Mouse (Mus musculus): ENCODE measurements at regions not wholly inside any gene's neighbourhood (a gene's known extent, or its start where the extent isn't known, plus 50 kb on each side); places are given as distances from the start of the nearest gene placed in this dataset.
A peak's percentile ranks its signal among the peaks of the same experiment; 100 is the strongest.

DNA sequence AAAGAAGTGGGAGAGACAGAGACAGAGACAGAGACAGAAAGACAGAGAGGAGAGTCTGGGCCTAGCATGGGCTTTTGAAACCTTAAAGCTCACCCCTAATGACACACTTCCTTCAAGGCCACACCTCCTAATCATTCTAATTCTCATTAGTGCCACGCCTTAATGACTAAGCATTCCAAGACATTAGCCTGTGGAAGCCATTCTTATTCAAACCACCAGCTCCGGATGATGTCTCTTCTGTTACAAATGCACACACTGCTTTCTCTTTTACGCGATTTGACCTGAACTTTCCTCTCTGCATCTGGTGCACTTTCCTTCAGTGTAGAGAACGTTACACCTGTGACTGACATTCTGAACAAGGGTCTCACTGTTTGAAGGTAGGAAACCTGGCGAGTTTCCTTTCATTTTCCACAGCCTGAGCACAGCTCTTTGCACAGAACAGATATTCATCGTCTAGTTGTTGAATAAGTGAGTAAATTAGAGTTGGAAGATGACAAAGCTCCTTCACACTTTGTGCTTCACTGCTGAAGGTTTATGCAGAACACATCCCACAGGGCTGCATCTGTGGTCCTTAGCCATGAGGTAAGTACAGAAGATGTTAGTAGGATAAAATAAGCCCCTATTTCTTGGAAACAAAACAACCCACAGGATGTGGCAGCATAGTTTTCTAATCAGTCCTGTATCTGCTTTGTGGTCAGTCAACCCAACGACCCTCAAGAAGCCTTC, 116.8 kb downstream of the Faxc start:
- no peaks in the 10 kb centered on the region for H3K36me3 ChIP-seq
- no peaks in the 10 kb centered on the region for H3K4me1 ChIP-seq
- no peak overlapping the region for H3K4me2 ChIP-seq (replicated peaks)
- no peak overlapping the region for H3K4me3 ChIP-seq
- H3K9me3 ChIP-seq, result no peaks in the 10 kb centered on the region
- ATAC-seq (ENCODE audit: low FRiP score, low read depth), result no peak
- H3K9ac ChIP-seq, result no peak overlapping the region
- H3K27ac ChIP-seq, result no peak overlapping the region
- H3K27me3 ChIP-seq, result no peaks in the 10 kb centered on the region
- 64% methylated on average over 8 of the region's 8 CpGs for WGBS

DNA sequence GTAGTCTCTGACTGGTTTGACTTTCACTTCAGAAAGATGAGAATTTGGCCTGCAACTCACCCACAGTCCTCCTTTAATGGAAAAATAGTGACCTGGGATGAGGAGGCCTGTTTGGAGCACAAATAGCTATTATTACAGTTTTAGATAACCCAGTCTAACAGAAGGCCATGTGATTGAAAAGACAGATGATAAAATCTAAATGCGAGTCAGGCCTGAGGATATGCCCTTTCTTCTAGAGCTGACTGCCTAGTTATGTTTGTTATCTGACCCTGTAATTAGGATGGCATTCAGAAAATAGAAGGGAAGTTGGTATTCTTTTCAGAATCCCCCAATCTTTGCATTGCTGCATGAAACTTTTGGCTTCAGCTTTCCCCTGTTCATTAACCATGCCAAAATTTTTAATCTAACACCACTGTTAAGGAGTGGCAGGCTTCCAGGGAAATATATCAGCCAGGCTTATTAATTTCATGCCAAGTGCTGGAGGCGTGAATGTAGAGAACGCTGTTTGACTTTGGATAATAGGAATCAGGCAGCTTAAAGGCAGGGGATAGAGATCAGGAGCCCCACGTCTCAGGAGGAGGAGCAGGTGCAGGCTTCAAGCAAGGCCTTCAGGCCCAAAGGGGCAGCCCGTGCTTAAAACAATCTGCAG, 135.8 kb downstream of the Faxc start:
- H3K4me3 ChIP-seq, result no peak overlapping the region
- H3K36me3 ChIP-seq, result no peaks in the 10 kb centered on the region
- WGBS, result 48% methylated on average over 5 of the region's 5 CpGs
- H3K27me3 ChIP-seq, result no peaks in the 10 kb centered on the region
- no peak overlapping the region for H3K27ac ChIP-seq
- H3K9me3 ChIP-seq, result no peaks in the 10 kb centered on the region
- 0 out of 2 replicates have a peak, but pooled peaks cover 10% of the 10 kb centered on the region for H3K4me1 ChIP-seq
- H3K9ac ChIP-seq, result no peak overlapping the region
- H3K4me2 ChIP-seq (replicated peaks), result no peak overlapping the region
- ATAC-seq (ENCODE audit: low FRiP score, low read depth), result no peak

DNA sequence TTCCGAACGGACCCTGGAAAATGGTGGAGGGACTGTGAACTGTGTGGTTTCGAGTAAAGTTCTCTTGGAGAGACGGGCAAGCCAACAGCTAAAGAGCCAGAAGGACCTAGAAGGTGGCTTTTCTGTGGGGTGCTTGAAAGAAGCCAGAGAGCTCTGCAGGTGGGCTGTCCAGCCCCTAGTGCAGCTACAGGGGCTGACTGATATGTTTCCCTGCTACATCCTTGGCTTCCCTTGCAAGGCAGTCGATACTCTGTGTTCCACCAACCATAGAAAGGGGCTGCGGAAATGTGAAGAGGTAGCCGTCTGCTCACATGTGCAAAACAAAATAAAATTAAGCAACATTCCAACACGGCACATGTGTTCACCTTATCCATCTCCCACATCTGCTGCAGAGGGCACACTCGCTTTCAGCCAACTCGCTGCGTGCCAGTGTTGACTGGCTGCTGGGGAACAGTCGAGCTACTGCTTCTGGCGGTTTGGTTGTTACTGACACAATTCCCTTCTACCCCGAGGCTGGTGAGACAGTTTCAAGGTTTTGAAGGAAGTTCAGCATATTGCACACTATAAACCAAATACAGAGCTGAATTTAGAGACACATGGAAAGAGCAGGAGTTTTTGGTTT, 136.7 kb downstream of the Faxc start:
- Histone ChIP-seq H3K27ac (no peak overlapping the region; the same call in 1 of the 2 replicates), H3K4me2 (replicated peaks) (no peak overlapping the region), H3K9ac (no peak overlapping the region), H3K4me3 (no peak overlapping the region), H3K36me3 (no peaks in the 10 kb centered on the region), H3K4me1 (0 out of 2 replicates have a peak, but pooled peaks cover 10% of the 10 kb centered on the region), H3K9me3 (no peaks in the 10 kb centered on the region), H3K27me3 (no peaks in the 10 kb centered on the region)
- WGBS, result 55% methylated on average over 14 of the region's 14 CpGs
- no peak for ATAC-seq (ENCODE audit: low FRiP score, low read depth)

DNA sequence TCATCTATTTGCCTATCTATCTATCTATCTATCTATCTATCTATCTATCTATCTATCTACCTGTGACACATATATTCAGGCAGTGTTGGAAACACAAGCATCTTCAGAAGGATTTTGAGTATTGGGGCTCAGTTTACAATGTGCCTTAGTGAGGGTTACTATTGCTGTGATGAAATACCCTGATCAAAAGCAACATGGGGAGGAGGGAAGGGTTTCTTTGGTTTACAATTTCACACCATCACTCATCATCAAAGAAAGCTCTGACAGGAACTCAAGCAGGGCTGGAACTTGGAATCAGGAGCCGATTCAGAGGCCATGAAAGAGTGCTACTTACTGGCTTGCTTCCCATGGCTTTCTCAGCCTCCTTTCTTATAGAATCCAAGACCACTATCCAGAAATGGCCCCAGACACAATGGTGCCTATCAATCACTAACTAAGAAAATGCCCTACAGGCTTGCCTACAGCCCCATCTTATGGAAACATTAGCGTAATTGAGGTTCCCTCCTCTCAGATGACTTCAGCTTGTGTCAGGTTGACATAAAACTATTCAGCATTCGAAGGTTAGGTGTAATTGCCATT, 157.2 kb downstream of the Faxc start:
- Histone ChIP-seq H3K27me3 (no peaks in the 10 kb centered on the region), H3K27ac (no peak overlapping the region), H3K4me2 (replicated peaks) (no peak overlapping the region), H3K4me1 (peaks cover 14% of the 10 kb centered on the region; the same call in 1 of the 2 replicates), H3K4me3 (no peak overlapping the region), H3K9me3 (peaks cover 3% of the 10 kb centered on the region), H3K9ac (no peak overlapping the region), H3K36me3 (no peaks in the 10 kb centered on the region)
- no peak for ATAC-seq (ENCODE audit: low FRiP score, low read depth)
- 34% methylated on average over 3 of the region's 3 CpGs for WGBS

DNA sequence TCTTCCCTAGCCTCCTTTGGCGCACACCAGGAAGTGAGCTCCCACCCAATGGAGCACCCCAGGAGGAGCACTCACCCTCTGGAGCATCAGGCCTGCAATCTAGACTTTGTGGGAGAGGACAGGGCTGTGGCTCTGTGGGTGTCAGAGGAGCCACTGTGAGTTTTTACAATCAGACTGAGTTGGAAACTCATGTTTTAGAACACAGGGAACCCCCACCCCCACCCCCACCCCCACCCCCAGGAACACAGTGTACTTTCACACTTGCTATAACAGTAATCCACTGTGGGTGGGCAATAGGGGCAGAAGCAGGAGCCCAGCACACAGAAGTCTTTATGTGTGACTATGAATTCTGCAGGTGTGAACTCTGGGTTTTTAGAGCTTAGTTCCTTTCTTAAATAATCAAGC, 158.5 kb downstream of the Faxc start:
- H3K9ac ChIP-seq, result no peak overlapping the region
- 100% methylated on average over 1 of the region's 1 CpGs for WGBS
- no peaks in the 10 kb centered on the region for H3K9me3 ChIP-seq
- peak; percentile 72; the same call in 1 of the 2 replicates for ATAC-seq (ENCODE audit: low FRiP score, low read depth)
- peak overlapping the region; percentile 65; the same call in 1 of the 2 replicates for H3K27ac ChIP-seq
- no peaks in the 10 kb centered on the region for H3K36me3 ChIP-seq
- H3K4me3 ChIP-seq, result no peak overlapping the region
- H3K4me1 ChIP-seq, result peaks cover 14% of the 10 kb centered on the region; the same call in 1 of the 2 replicates
- H3K27me3 ChIP-seq, result no peaks in the 10 kb centered on the region
- H3K4me2 ChIP-seq (replicated peaks), result no peak overlapping the region

DNA sequence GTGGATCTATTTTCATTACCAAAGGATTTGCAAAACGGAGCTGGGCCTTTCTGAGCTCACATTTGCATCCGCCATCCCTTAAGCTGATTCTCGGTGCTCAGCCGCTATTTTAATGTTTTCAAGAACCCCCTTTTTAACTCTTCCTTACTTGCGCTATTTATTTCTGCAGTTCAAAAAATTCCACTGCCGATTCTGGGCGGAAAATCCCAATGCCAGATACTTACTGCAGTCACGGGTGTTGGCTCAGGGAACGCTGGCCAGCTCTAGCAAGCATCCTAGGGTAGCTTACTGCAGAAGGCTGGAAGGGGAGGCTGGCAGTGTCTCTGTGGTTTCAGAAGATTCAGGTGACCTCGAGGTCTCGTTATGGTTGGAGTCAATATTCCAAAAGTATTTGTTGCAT, 159.4 kb downstream of the Faxc start:
- Histone ChIP-seq H3K36me3 (no peaks in the 10 kb centered on the region), H3K4me3 (no peak overlapping the region), H3K4me2 (replicated peaks) (no peak overlapping the region), H3K9me3 (no peaks in the 10 kb centered on the region), H3K27me3 (no peaks in the 10 kb centered on the region), H3K9ac (no peak overlapping the region), H3K4me1 (peaks cover 21% of the 10 kb centered on the region), H3K27ac (peak overlapping the region; percentile 77)
- 54% methylated on average over 11 of the region's 11 CpGs for WGBS
- no peak for ATAC-seq (ENCODE audit: low FRiP score, low read depth)

DNA sequence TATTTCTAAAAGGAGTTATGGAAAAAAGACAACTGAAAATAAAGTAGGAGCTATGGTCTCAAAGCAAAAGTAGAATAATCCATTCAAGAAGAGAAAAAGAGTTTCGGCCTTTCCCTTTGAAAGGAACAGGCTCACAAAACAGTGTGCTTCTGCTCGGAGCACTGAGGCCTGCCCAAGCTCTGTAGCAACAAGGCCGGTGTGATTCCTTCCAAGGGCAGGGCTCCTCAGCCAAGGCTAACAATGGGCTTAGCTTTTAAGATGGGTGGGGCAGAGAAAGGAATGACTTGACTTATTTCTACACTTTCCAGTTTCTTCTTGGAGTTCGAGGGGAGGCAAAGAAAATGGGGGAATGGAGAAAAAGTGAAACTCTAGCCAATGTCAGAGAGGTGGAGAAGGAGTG, 161.4 kb downstream of the Faxc start:
- no peak for ATAC-seq (ENCODE audit: low FRiP score, low read depth)
- Histone ChIP-seq H3K36me3 (no peaks in the 10 kb centered on the region), H3K27ac (no peak overlapping the region), H3K27me3 (no peaks in the 10 kb centered on the region), H3K9ac (no peak overlapping the region), H3K4me2 (replicated peaks) (no peak overlapping the region), H3K9me3 (no peaks in the 10 kb centered on the region), H3K4me1 (peaks cover 31% of the 10 kb centered on the region), H3K4me3 (no peak overlapping the region)
- WGBS, result 85% methylated on average over 4 of the region's 4 CpGs

DNA sequence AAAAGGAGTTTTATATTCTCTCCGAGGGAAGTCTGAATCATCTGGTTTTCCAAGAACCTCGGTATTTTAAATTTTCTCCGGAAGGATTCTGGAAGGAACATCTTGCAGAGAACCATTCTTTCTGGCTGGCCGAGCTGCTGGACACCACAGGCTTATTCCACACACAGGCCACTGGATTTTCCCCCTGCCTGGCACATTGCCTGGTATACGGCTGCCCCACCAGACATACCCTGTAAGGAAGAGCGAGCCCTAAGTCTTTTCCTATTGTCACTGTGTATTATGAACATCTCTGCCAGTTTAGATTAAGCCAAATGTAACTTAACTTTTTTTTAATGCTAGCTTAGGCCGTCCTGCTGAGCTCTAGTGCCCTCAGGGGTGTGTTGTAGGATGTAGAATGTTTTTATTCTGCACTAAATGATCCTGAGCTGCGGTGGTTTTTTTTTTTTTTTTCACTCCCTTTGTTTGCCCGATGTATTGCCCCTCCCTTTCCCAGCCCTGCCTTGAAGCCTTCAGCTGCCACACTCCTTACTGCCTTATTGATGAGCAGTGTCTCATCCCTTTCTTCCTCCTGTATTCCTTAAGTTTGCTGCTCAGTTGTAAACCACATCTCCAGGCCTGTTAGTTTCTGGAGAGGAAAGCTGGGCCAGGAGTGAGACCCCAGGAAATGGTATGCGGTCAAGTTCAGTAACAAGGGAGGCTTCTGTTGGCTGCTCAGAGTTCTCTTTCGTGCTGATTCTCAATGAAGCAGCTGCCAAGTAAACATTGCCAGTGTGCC, 164.3 kb downstream of the Faxc start:
- Histone ChIP-seq H3K9ac (no peak overlapping the region; the same call in 1 of the 2 replicates), H3K4me2 (replicated peaks) (no peak overlapping the region), H3K4me3 (no peak overlapping the region), H3K4me1 (peaks cover 17% of the 10 kb centered on the region), H3K36me3 (no peaks in the 10 kb centered on the region), H3K27ac (peak overlapping the region; percentile 52; the same call in 1 of the 2 replicates), H3K27me3 (no peaks in the 10 kb centered on the region), H3K9me3 (no peaks in the 10 kb centered on the region)
- WGBS, result 40% methylated on average over 11 of the region's 11 CpGs
- ATAC-seq (ENCODE audit: low FRiP score, low read depth), result no peak

DNA sequence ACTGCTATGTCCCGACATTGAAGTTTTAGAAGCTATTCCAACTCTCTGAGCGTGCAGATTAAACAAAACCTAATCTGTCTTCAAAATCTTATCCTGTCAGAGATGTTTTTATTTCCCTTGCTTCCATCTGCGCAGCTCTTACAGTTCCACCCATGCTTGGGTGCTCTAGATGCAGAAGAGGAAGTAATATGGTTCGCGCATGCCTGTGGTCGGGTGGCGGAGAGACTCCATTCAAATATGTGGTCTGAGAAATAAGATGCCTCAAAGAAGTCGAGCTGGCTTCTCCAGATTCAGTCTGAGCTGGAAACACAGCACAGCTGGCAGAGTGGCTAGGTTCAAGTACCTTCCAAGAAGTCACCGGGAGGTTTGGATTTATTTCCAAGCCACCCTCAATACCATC, 167.5 kb downstream of the Faxc start:
- Histone ChIP-seq H3K9me3 (no peaks in the 10 kb centered on the region), H3K9ac (no peak overlapping the region), H3K36me3 (no peaks in the 10 kb centered on the region), H3K4me1 (peaks cover 17% of the 10 kb centered on the region), H3K4me2 (replicated peaks) (no peak overlapping the region), H3K4me3 (no peak overlapping the region), H3K27ac (no peak overlapping the region), H3K27me3 (no peaks in the 10 kb centered on the region)
- WGBS, result 89% methylated on average over 9 of the region's 9 CpGs
- no peak for ATAC-seq (ENCODE audit: low FRiP score, low read depth)

DNA sequence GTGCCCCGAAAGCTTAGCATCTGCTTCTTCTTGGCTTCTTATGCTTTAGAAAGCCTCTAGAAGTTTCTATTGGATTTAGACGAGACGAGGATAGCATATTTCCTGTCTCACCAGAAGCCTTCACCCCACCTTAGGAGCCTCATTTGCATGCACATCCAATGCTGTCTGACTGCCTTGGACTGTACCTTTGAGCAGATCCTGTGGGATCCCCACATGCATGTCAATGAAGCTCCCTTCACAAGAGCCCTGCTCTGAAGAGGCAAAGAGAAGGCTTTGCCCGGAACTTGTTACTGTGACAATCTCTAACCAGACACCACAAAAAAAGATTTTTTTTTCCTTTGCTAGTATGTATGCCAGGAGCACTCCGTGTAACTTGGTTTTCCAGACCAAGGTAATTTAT, 171.3 kb downstream of the Faxc start:
- no peaks in the 10 kb centered on the region for H3K36me3 ChIP-seq
- H3K27me3 ChIP-seq, result no peaks in the 10 kb centered on the region
- H3K9ac ChIP-seq, result no peak overlapping the region
- no peak for ATAC-seq (ENCODE audit: low FRiP score, low read depth)
- no peak overlapping the region for H3K4me3 ChIP-seq
- H3K9me3 ChIP-seq, result no peaks in the 10 kb centered on the region
- no peak overlapping the region for H3K4me2 ChIP-seq (replicated peaks)
- H3K27ac ChIP-seq, result no peak overlapping the region
- no peaks in the 10 kb centered on the region for H3K4me1 ChIP-seq
- WGBS, result 86% methylated on average over 5 of the region's 5 CpGs

DNA sequence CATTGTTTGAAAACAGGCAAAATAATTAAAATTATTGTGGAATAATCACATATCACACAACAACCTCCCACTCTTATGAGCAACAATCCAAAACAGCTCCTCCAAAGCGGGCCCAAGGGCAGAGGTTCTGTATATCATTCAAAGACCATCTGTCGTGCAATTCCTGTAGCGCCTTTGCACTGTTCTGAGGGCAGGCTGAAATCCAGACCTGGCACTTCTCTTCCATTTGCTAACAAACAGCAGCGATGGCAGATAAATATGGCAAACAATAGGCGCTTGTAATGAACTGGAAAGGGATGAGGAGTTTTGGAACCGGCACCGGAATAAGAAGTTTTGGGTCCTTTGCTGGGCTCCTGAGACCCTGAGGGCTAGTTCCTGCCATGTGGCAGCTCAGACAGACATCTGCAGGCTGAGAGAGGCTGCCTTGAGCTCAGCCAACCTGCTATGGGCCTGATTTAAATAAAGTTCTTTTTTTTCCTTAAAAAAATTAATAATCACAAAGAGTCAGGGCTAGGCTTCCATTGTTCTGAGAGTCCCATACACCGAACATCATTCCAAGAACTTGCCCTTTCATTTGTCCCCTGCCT, 172.0 kb downstream of the Faxc start:
- no peaks in the 10 kb centered on the region for H3K36me3 ChIP-seq
- no peaks in the 10 kb centered on the region for H3K4me1 ChIP-seq
- no peak overlapping the region for H3K27ac ChIP-seq
- no peak overlapping the region for H3K9ac ChIP-seq
- 79% methylated on average over 8 of the region's 8 CpGs for WGBS
- no peak overlapping the region for H3K4me3 ChIP-seq
- no peak overlapping the region for H3K4me2 ChIP-seq (replicated peaks)
- no peaks in the 10 kb centered on the region for H3K9me3 ChIP-seq
- ATAC-seq (ENCODE audit: low FRiP score, low read depth), result no peak
- no peaks in the 10 kb centered on the region for H3K27me3 ChIP-seq
